Mouse (Mus musculus) midbrain, embryonic 14.5 days (tissue): ENCODE data around the gene Gab3. TPM values are rescaled to one million over a fixed set of nuclear protein-coding genes. Genes with fewer than 3 reads are reported as not detected.
A peak's percentile ranks its signal among the peaks of the same experiment; 100 is the strongest.

Source experiments
- ATAC-seq: fragments of 200-750 bp; cut with Nextera tagmentation; 2 replicates; pipeline ENCODE4 v1.8.0; 2017; ENCODE audit warnings: moderate number of reproducible peaks, moderate library complexity; ENCODE audit not compliant: low FRiP score, low TSS enrichment
- DNase-seq: peaks from one replicate; pipeline ENCODE4 v3.0.0-alpha.2; 2015
- H3K27ac ChIP-seq: fragments of 300-500 bp; sonication (generic); replicated peaks from 2 replicates; pipeline ENCODE4 v1.5.1; 2014; ENCODE audit warnings: mild to moderate bottlenecking, low read depth, low read length, moderate library complexity
- H3K27me3 ChIP-seq: fragments of 300-500 bp; sonication (generic); 2 replicates; pipeline ENCODE4 v1.6.1; 2014; ENCODE audit warnings: low read length, control low read depth, mixed read lengths; ENCODE audit not compliant: control insufficient read depth, insufficient read depth
- H3K36me3 ChIP-seq: fragments of 300-500 bp; sonication (generic); 2 replicates; pipeline ENCODE4 v1.6.1; 2014; ENCODE audit warnings: low read length, control low read depth; ENCODE audit not compliant: control insufficient read depth, insufficient read depth
- H3K4me1 ChIP-seq: fragments of 300-500 bp; sonication (generic); 2 replicates; pipeline ENCODE4 v1.6.1; 2014; ENCODE audit warnings: mild to moderate bottlenecking, antibody characterized with exemption, low read length, control low read depth; ENCODE audit not compliant: control insufficient read depth, insufficient read depth
- H3K4me2 ChIP-seq: fragments of 300-500 bp; sonication (generic); 2 replicates; pipeline ENCODE4 v1.6.1; 2014; ENCODE audit warnings: mild to moderate bottlenecking, low read length, moderate library complexity
- H3K4me3 ChIP-seq: fragments of 300-500 bp; sonication (generic); replicated peaks from 2 replicates; pipeline ENCODE4 v1.5.1; 2014; ENCODE audit warnings: low read depth, low read length
- H3K9ac ChIP-seq: fragments of 300-500 bp; sonication (generic); replicated peaks from 2 replicates; pipeline ENCODE4 v1.6.1; 2014; ENCODE audit warnings: mild to moderate bottlenecking, low read length, moderate library complexity
- H3K9me3 ChIP-seq: fragments of 300-500 bp; sonication (generic); 2 replicates; pipeline ENCODE4 v1.6.1; 2016; ENCODE audit warnings: low read length, control low read depth, mixed read lengths; ENCODE audit not compliant: control insufficient read depth
- WGBS: fragments of 180-500 bp; shearing (Covaris S2); extraction: QIAGEN DNeasy Blood & Tissue Kit; methylation state at CpG from one replicate; pipeline ENCODE4 v1.1.7; 2014; 5-methylcytosine and 5-hydroxymethylcytosine counted together
- polyA plus RNA-seq: library from polyadenylated mRNA; unstranded; fragments of >200 nt; fragmentation: Nextera tagmentation; extraction: Ambion mirVana; gene quantifications from 2 replicates; pipeline ENCODE4 v1.2.1, GENCODE M21; 2014

Gene Gab3
- polyA plus RNA-seq, 1 experiment from 2014 or later = 2.4 TPM

DNA sequence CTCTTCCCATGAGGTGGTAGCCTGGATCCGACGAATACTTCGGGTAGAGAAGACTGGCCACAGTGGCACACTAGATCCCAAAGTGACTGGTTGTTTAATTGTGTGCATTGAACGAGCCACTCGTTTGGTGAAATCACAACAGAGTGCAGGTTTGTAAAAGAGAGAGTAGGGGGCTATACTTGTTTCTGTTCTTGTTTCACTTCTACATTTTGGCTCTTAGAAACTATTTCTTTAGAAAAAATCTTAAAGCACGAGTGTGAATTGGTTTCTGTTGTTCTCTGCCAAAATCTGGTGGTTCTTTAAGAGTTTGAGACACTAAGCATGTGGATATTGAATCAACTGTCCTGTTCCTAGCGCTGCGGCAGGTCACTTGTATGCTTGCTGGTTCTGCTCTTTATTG, 13.5 kb upstream of the Gab3 start:
- 90% methylated on average over 8 of the region's 8 CpGs for WGBS
- no peak overlapping the region for H3K27ac ChIP-seq

DNA sequence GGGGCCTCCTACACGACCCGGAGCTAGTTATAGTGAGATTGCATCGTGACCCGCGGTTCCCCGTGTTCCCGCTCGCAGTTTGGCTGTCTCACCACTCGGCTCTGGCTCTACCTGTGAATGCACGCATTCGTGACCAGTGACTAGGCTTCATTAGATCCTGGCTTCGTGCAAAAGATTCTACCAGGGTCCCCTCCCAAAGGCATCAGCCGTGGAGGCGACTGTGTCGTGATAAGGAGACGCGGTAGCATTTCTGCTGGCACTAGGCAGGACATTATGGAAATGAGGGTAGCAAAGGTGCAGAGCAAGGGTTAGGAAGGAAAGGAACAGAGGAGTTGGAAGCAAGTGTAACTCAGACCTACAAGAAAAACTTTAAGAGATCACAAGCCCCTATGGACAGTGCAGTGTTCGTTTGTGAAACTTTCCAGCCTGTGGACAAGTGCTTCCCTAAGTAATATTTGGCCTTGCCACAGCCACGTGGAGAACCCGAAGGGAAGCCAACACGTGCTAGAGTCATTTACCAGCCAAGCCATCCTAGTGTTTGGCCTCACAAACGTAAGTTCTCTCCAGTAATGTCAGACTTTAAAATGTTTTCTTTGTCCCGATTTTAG, 11.0 kb upstream of the Gab3 start:
- peak overlapping the region; percentile 49 for H3K9ac ChIP-seq
- peak overlapping the region; percentile 65 for H3K27ac ChIP-seq
- no peaks in the 10 kb centered on the region for H3K4me1 ChIP-seq
- ATAC-seq = peak; percentile 25
- H3K4me2 ChIP-seq = peak overlapping the region; percentile 51
- peak; percentile 25 for DNase-seq
- H3K9me3 ChIP-seq = no peaks in the 10 kb centered on the region
- H3K36me3 ChIP-seq = peaks cover 8% of the 10 kb centered on the region; the same call in 1 of the 2 replicates
- 18% methylated on average over 23 of the region's 23 CpGs for WGBS
- no peaks in the 10 kb centered on the region for H3K27me3 ChIP-seq
- peak overlapping the region; percentile 47 for H3K4me3 ChIP-seq

More for the DNA sequence above, 13.5 kb upstream of the Gab3 start:
- H3K36me3 ChIP-seq = peaks cover 12% of the 10 kb centered on the region
- no peaks in the 10 kb centered on the region for H3K27me3 ChIP-seq
- H3K9me3 ChIP-seq = no peaks in the 10 kb centered on the region
- no peak overlapping the region for H3K4me3 ChIP-seq
- DNase-seq (no peak), ATAC-seq (no peak)
- no peak overlapping the region for H3K4me2 ChIP-seq
- no peak overlapping the region for H3K9ac ChIP-seq
- H3K4me1 ChIP-seq = no peaks in the 10 kb centered on the region

DNA sequence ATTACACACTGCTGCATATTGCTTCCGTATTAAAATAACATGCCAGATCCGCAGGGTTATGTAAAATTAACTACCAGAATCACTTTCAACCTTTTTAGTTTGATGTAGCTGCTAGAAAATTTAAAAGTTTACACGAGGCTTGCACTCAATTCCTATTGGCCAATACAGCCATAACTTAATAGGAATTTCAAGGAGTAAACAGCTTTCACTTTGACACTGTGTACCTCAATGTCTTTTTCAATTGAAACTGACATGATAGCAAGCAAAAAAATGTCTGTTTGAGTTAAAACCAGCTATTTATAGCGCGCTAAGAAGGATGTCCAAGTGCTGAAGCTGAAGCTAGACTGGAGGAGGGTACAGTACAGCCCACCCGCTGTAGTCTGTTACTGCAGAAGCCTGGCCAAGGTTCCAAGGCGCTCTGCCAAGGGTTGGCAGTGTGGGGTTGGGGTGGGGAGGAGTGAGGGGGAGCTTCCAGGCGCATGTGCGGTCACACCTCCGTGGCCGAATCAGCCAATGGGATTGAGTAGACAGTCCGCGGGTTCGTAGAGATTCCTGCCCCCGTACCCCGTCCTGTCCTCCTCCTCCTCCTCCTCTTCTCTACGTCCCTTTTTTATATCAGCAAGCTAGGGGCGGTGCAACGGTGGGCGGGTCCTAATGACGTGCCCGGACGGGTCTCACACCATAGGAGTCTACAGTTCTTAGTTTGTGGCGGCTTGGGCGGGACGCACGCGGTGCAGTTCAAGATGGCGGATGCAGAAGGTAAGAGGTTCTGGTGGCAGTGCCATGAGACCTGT, 10.3 kb upstream of the Gab3 start, which contains the start of gene Dkc1:
Gene Dkc1 (plus strand): TSS at position 486 of the 794 bp plus-strand sequence.
- peak; percentile 90 for DNase-seq
- ATAC-seq = peak; percentile 99
- Histone ChIP-seq H3K36me3 (peaks cover 2% of the 10 kb centered on the region; the same call in 1 of the 2 replicates), H3K27me3 (no peaks in the 10 kb centered on the region), H3K27ac (peak within 1 kb of the TSS; percentile 65), H3K4me2 (peak within 1 kb of the TSS; percentile 51), H3K4me3 (peak within 1 kb of the TSS; percentile 47), H3K9ac (peak within 1 kb of the TSS; percentile 49), H3K9me3 (no peaks in the 10 kb centered on the region), H3K4me1 (no peaks in the 10 kb centered on the region)
- WGBS = 31% methylated on average over 27 of the region's 29 CpGs

DNA sequence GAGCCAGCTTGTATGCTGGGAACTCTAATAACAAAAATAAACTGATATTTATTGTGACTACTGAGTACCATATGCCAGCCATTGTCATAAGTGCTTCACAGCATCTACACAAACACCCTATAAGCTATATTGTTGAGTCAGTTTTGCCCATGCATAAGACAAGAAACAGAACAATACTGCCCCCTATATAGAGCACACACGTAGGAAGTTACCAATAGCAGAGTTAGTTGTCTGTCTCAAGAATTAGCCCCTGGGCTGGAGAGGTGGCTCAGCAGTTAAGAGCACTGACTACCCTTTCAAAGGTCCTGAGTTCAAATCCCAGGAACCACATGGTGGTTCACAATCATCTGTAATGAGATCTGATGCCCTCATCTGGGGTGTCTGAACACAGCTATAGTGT, 396 bp upstream of the Gab3 start:
- ATAC-seq (no peak), DNase-seq (peak; percentile 39)
- Histone ChIP-seq H3K9ac (no peak overlapping the region), H3K27me3 (no peaks in the 10 kb centered on the region), H3K4me2 (peak overlapping the region; percentile 55; the same call in 1 of the 2 replicates), H3K27ac (no peak overlapping the region), H3K9me3 (no peaks in the 10 kb centered on the region), H3K4me1 (no peaks in the 10 kb centered on the region), H3K4me3 (no peak overlapping the region), H3K36me3 (no peaks in the 10 kb centered on the region)
- 16% methylated on average over 1 of the region's 1 CpGs for WGBS

DNA sequence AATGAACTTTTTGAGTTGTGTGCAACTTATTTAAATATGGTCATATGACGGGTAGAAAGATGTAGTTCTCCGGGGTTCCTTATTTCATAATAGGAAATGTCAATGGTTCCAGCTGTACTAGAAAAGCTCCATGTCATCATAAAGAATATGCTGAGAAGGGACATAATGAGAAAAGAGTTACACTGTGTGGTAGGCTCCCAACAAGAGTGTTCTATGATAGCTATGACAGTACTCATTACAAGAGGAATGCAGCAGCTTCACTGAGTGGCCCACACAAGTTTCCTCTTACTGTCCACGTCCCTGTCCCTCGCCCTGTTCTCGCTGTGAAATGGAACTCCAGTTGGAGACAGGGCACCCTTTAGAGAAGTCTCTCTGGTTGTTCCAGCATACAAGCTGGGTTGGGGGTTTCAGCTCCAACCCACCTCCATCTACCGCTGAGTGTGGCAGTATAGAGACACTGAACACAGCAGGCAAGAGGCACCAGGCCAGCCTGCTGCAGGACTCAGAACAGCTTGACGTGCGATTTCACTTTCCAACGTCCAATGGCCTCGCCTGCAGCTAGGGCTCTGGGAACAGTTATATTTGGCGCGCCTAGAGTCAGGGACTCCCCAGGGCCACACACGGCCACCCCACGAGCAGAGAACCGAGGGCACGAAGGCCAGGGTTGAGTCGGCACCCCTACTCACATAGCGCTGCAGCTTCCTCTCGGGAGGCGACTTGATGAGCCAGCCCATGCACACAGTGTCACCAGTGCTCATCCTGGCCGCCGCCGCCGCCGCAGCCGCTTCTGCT, 1.1 kb downstream of the Gab3 start:
- no peak overlapping the region for H3K27ac ChIP-seq
- H3K4me1 ChIP-seq = no peaks in the 10 kb centered on the region
- peak overlapping the region; percentile 55 for H3K4me2 ChIP-seq
- 27% methylated on average over 26 of the region's 26 CpGs for WGBS
- DNase-seq = peak; percentile 53
- peak overlapping the region; percentile 40; the same call in 1 of the 2 replicates for H3K9ac ChIP-seq
- H3K27me3 ChIP-seq = no peaks in the 10 kb centered on the region
- H3K36me3 ChIP-seq = no peaks in the 10 kb centered on the region
- peak overlapping the region; percentile 44 for H3K4me3 ChIP-seq
- H3K9me3 ChIP-seq = no peaks in the 10 kb centered on the region
- peak; percentile 63; the same call in 1 of the 2 replicates for ATAC-seq

DNA sequence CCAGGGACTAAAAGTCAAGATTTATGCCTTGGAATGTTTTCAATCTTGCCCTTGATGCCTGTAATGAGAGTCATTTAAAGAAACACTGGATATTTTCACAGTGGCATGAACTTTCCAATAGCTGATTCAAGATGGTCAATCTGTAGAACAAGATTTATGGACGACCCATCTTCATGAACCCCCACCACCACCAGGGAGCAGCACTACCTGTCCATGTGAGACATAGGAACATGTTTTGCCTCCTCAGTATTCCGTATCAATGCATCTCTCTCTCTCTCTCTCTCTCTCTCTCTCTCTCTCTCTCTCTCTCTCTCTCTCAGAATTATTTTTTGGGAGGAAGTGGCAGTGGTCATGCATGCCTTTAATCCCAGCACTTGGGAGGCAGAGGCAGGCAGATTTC, 2.9 kb downstream of the Gab3 start:
- H3K36me3 ChIP-seq = no peaks in the 10 kb centered on the region
- H3K27me3 ChIP-seq = no peaks in the 10 kb centered on the region
- no peak overlapping the region for H3K4me3 ChIP-seq
- no peaks in the 10 kb centered on the region for H3K9me3 ChIP-seq
- H3K27ac ChIP-seq = no peak overlapping the region
- H3K4me2 ChIP-seq = no peak overlapping the region
- no peak for ATAC-seq
- WGBS = 64% methylated on average over 2 of the region's 2 CpGs
- H3K9ac ChIP-seq = no peak overlapping the region
- DNase-seq = no peak
- no peaks in the 10 kb centered on the region for H3K4me1 ChIP-seq

DNA sequence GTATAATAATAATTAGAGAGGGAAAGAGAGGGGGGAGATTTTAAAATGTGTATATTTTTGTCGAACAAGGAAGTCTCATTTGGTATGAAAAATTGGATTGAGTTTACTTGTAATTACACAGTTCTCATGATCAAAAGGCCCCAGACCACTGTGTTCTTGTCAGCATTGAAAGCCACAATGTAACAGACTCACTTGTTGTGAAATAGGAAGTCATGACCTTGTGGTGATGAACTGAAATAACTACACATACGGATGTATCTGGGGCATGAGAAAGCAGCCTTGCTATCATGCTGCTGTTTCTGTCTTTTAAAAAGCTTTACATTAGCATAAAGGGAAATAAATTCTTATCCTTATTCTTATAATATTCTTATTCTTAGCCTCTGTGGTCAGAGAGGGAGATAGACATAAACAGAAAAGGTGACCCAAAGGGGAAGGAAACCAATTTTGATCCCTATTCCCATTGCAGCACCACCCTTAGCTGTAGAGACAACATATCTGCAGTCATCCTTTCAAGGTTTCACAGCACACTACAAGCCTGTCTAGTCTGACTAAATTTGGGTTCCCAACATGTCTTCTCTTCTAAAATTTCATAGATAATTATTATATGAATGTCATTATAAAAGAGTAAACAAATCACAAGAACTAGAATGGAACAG, 29.0 kb downstream of the Gab3 start:
- Histone ChIP-seq H3K9me3 (no peaks in the 10 kb centered on the region), H3K9ac (no peak overlapping the region), H3K27me3 (no peaks in the 10 kb centered on the region), H3K4me2 (no peak overlapping the region), H3K4me3 (no peak overlapping the region), H3K36me3 (no peaks in the 10 kb centered on the region), H3K4me1 (no peaks in the 10 kb centered on the region), H3K27ac (no peak overlapping the region)
- DNase-seq (no peak), ATAC-seq (no peak)
- 90% methylated on average over 2 of the region's 2 CpGs for WGBS

DNA sequence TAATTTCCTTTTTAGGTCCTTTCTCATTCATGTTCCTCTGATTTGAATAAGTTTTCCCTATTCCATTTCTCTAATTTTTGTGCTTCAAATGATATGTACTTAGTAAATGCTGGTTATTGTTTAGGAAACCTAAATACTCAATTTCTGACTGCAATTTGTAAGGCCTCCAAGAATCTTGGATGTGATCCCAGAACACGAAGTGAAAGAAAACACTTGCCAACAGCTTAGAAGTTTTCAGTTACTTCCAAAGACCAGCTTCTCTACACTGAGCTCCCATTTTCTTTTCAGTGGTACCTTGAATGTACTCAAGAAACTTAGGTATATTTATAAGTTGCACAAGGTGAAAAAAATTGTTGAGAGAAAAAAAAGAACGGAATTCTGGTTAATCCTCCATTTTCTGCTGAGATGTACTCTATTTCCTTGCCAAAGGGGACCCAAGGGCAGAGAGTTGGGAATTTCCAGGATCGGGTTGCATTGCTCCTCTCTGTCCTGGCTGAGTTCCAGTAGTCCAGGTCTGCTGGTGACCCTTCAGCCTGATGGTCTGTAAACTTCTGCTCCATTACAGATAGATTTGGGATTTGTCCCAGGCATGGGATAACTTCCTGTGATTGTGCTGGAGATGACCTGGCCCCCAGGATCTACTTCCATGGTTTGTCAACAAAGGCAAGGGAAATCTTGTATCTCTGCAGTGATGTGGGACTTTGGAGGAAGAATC, 38.2 kb downstream of the Gab3 start:
- DNase-seq (peak; percentile 0), ATAC-seq (no peak)
- 77% methylated on average over 3 of the region's 3 CpGs for WGBS
- Histone ChIP-seq H3K4me1 (no peaks in the 10 kb centered on the region), H3K9ac (no peak overlapping the region), H3K9me3 (no peaks in the 10 kb centered on the region), H3K4me2 (no peak overlapping the region), H3K4me3 (no peak overlapping the region), H3K27me3 (no peaks in the 10 kb centered on the region), H3K36me3 (no peaks in the 10 kb centered on the region), H3K27ac (no peak overlapping the region)
